Mouse (Mus musculus): ENCODE data around the gene Efna5. TPM values are rescaled to one million over a fixed set of nuclear protein-coding genes. Genes with fewer than 3 reads are reported as not detected.

Gene Efna5
- polyA plus RNA-seq, 1 experiment, result 0.42 TPM

DNA sequence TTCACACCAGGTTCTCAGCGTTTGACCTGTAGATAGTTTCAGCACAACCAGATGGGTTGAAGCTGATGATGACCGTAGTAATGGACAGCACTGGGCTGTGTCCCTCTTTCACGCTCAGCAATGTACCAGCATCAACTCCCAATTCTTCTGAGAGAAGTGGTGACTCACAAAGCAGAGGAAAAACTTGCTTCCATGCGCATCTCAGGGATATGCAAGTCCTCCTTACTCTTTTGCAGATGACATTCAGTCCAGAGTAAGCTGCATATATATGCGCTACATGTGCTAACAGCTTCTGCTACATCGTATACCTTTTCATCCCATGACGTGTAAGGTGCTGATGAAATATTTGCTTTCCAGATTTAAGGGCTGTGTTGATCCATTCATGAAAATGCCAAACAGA is 224.1 kb downstream of the Efna5 start:
- Histone ChIP-seq H3K4me3 (ENCODE audit: control insufficient read depth, low read depth, low read length) (peak overlapping the region; percentile 19; the same call in 1 of the 2 replicates), H3K27me3 (ENCODE audit: control insufficient read depth, insufficient read depth, low read length) (no peaks in the 10 kb centered on the region), H3K36me3 (ENCODE audit: control insufficient read depth, insufficient read depth, low read length) (no peaks in the 10 kb centered on the region), H3K4me1 (ENCODE audit: control insufficient read depth, insufficient read depth, low read length) (no peaks in the 10 kb centered on the region), H3K27ac (ENCODE audit: control insufficient read depth, insufficient read depth, low read depth, low read length) (no peak overlapping the region)
- TF ChIP-seq CTCF (IDR thresholded peaks at IDR 0.05; ENCODE audit: control insufficient read depth, insufficient read depth, insufficient replicate concordance, low read depth, low read length) (no peak), POLR2A (IDR thresholded peaks at IDR 0.05; ENCODE audit: control insufficient read depth, low read depth, low read length) (no peak)

DNA sequence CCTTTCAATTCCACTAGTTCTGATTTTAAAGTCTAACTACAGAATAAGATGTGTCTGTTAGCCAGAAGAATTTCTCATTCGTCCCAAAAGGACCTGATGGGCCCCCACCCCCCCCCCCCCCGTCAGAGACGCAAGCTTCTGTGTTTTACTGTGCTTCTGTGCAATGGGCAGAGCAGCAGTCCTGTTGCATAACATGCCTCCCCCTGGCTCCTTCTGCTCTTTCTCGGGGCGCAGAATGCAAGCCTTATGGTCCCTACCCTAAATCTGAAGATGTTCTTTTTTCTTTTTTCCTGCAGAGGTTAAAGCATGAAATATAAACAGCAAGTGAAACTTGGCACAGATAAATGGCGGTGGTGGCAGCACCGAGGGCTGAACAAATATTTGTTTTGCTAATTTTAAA is 224.5 kb downstream of the Efna5 start:
- H3K4me1 ChIP-seq (ENCODE audit: control insufficient read depth, insufficient read depth, low read length), result no peaks in the 10 kb centered on the region
- H3K27me3 ChIP-seq (ENCODE audit: control insufficient read depth, insufficient read depth, low read length), result no peaks in the 10 kb centered on the region
- no peak for TF ChIP-seq POLR2A (IDR thresholded peaks at IDR 0.05; ENCODE audit: control insufficient read depth, low read depth, low read length)
- no peak for TF ChIP-seq CTCF (IDR thresholded peaks at IDR 0.05; ENCODE audit: control insufficient read depth, insufficient read depth, insufficient replicate concordance, low read depth, low read length)
- H3K36me3 ChIP-seq (ENCODE audit: control insufficient read depth, insufficient read depth, low read length), result no peaks in the 10 kb centered on the region
- H3K27ac ChIP-seq (ENCODE audit: control insufficient read depth, insufficient read depth, low read depth, low read length), result no peak overlapping the region
- H3K4me3 ChIP-seq (ENCODE audit: control insufficient read depth, low read depth, low read length), result no peak overlapping the region

DNA sequence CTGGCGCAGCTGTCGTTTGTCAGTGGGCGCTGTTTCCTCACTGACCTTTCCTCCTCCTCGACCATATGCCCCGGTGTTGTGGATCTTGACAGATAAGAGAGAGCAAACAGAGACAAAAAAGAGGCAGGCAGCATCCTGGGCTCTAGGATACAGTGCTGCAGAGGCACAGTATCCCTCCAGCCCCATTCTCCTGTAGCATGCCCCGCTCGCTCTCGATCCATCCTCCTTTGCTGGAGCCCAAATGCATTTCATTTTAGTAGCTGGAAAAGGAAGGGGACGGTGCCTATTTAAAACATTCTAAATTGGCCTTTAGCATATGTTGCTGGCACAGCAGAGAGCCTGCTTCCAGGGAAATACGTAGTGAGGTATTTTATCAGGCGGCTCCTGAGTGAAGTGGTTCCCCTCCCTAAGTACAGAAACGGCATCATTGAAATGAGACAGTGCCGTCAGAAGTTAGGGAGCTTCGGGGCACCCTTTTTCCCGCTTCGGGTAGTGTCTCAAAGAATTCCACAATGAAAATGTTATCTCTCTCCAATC is 225.2 kb downstream of the Efna5 start:
- TF ChIP-seq CTCF (IDR thresholded peaks at IDR 0.05; ENCODE audit: control insufficient read depth, insufficient read depth, insufficient replicate concordance, low read depth, low read length), result no peak
- TF ChIP-seq POLR2A (IDR thresholded peaks at IDR 0.05; ENCODE audit: control insufficient read depth, low read depth, low read length), result no peak
- no peak overlapping the region for H3K4me3 ChIP-seq (ENCODE audit: control insufficient read depth, low read depth, low read length)
- no peaks in the 10 kb centered on the region for H3K36me3 ChIP-seq (ENCODE audit: control insufficient read depth, insufficient read depth, low read length)
- no peaks in the 10 kb centered on the region for H3K27me3 ChIP-seq (ENCODE audit: control insufficient read depth, insufficient read depth, low read length)
- H3K4me1 ChIP-seq (ENCODE audit: control insufficient read depth, insufficient read depth, low read length), result no peaks in the 10 kb centered on the region
- H3K27ac ChIP-seq (ENCODE audit: control insufficient read depth, insufficient read depth, low read depth, low read length), result no peak overlapping the region

DNA sequence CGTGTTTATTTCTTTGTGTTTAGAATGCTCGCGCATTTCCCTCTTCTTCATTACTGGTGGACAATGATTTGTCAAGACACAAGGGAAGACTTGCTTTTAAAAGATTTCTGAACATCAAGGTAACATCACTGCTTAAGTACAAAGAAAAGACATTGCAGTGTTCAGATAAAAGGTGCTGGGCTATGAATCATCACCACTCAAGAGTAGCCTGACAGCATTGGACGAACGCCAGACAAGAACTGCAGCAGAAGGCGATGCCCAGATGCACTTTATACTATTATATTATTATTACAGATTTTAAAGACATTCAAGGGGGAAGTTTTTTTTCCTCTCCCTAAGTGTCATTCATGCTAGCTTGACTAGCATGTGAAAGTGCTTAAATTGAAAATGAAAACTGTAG is 228.7 kb downstream of the Efna5 start:
- no peak for TF ChIP-seq POLR2A (IDR thresholded peaks at IDR 0.05; ENCODE audit: control insufficient read depth, low read depth, low read length)
- no peak for TF ChIP-seq CTCF (IDR thresholded peaks at IDR 0.05; ENCODE audit: control insufficient read depth, insufficient read depth, insufficient replicate concordance, low read depth, low read length)
- no peaks in the 10 kb centered on the region for H3K36me3 ChIP-seq (ENCODE audit: control insufficient read depth, insufficient read depth, low read length)
- no peak overlapping the region for H3K27ac ChIP-seq (ENCODE audit: control insufficient read depth, insufficient read depth, low read depth, low read length)
- H3K4me1 ChIP-seq (ENCODE audit: control insufficient read depth, insufficient read depth, low read length), result no peaks in the 10 kb centered on the region
- H3K27me3 ChIP-seq (ENCODE audit: control insufficient read depth, insufficient read depth, low read length), result no peaks in the 10 kb centered on the region
- H3K4me3 ChIP-seq (ENCODE audit: control insufficient read depth, low read depth, low read length), result no peak overlapping the region

DNA sequence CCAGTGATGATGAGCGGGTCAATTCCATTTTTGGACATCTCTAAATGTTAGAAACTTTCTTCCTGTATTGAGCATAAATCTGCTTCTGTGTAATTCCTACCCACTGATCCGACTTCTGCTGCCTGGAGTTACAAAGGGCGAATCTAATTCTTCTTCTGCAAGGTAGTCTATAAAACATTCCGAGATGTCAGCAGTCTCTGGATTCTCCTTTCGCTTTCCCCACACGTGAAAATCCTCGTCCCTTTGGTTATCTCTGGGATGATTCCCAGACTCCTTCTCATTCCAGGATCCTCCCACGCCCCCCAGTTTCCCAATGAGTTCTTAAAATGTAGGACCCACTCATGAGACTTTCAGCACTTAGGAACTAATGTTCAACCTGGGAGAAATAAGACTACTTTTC is 229.4 kb downstream of the Efna5 start:
- H3K4me3 ChIP-seq (ENCODE audit: control insufficient read depth, low read depth, low read length), result no peak overlapping the region
- TF ChIP-seq CTCF (IDR thresholded peaks at IDR 0.05; ENCODE audit: control insufficient read depth, insufficient read depth, insufficient replicate concordance, low read depth, low read length) (no peak), POLR2A (IDR thresholded peaks at IDR 0.05; ENCODE audit: control insufficient read depth, low read depth, low read length) (no peak)
- H3K27me3 ChIP-seq (ENCODE audit: control insufficient read depth, insufficient read depth, low read length), result no peaks in the 10 kb centered on the region
- no peaks in the 10 kb centered on the region for H3K36me3 ChIP-seq (ENCODE audit: control insufficient read depth, insufficient read depth, low read length)
- no peaks in the 10 kb centered on the region for H3K4me1 ChIP-seq (ENCODE audit: control insufficient read depth, insufficient read depth, low read length)
- H3K27ac ChIP-seq (ENCODE audit: control insufficient read depth, insufficient read depth, low read depth, low read length), result no peak overlapping the region

DNA sequence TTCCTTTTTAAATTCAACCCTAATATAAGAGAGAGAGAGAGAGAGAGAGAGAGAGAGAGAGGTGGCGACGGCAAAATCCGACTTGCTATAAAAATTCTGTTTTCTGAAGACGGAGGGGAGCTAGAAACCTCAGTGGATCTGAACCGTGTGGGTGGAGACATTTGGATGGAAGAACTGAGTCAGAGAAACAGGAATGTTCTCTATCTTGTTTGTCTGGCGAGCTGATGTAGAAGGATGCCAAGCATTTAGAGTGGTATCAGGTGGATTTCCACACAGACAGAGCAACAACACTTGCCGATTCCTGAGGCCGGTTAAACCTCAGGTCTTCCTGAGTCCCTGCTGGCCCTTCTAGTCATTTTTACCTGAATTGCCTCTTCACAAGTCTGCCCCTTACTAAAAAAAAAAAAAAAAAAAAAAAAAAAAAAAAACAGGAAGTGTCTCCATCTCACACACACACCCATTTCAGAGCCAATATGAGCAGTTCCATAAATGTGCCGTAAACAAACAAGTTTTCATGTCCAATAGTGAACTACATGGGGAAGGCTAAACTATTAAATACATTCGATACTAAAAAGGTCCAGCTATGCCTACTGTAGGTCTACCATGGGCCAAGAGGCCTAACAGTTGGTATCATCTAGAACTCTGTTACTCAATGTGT is 231.7 kb downstream of the Efna5 start:
- Histone ChIP-seq H3K27me3 (ENCODE audit: control insufficient read depth, insufficient read depth, low read length) (no peaks in the 10 kb centered on the region), H3K27ac (ENCODE audit: control insufficient read depth, insufficient read depth, low read depth, low read length) (no peak overlapping the region), H3K36me3 (ENCODE audit: control insufficient read depth, insufficient read depth, low read length) (no peaks in the 10 kb centered on the region), H3K4me3 (ENCODE audit: control insufficient read depth, low read depth, low read length) (no peak overlapping the region), H3K4me1 (ENCODE audit: control insufficient read depth, insufficient read depth, low read length) (no peaks in the 10 kb centered on the region)
- TF ChIP-seq CTCF (IDR thresholded peaks at IDR 0.05; ENCODE audit: control insufficient read depth, insufficient read depth, insufficient replicate concordance, low read depth, low read length) (no peak), POLR2A (IDR thresholded peaks at IDR 0.05; ENCODE audit: control insufficient read depth, low read depth, low read length) (no peak)

DNA sequence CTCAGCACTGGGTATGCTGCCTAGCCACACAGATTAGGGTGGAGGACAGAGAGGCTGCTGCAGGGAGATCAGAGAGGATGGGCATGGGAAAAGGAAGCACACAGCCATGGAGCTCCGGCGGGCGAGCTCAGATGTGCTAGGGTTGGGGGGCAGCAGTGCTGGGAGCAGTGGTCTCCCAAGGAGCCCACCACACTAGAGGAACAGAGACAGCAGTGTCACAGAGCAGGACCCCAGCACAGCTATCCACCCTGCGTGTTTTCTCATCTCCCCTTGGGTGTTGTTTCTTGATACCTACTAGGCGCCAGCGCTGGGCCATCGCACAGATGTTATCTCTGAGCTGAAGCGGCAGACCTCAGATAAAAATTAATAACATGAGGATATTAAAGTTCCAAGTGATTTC is 234.3 kb downstream of the Efna5 start:
- Histone ChIP-seq H3K4me3 (ENCODE audit: control insufficient read depth, low read depth, low read length) (no peak overlapping the region), H3K4me1 (ENCODE audit: control insufficient read depth, insufficient read depth, low read length) (no peaks in the 10 kb centered on the region), H3K27me3 (ENCODE audit: control insufficient read depth, insufficient read depth, low read length) (no peaks in the 10 kb centered on the region), H3K27ac (ENCODE audit: control insufficient read depth, insufficient read depth, low read depth, low read length) (no peak overlapping the region), H3K36me3 (ENCODE audit: control insufficient read depth, insufficient read depth, low read length) (no peaks in the 10 kb centered on the region)
- no peak for TF ChIP-seq CTCF (IDR thresholded peaks at IDR 0.05; ENCODE audit: control insufficient read depth, insufficient read depth, insufficient replicate concordance, low read depth, low read length)
- no peak for TF ChIP-seq POLR2A (IDR thresholded peaks at IDR 0.05; ENCODE audit: control insufficient read depth, low read depth, low read length)

All from testis, adult 2 months (tissue).